Mouse (Mus musculus) small intestine, adult 2 months (tissue): Measurements from ENCODE around the gene Spock3.

Source experiments
- CTCF ChIP-seq: fragments of 200-500 bp; IDR thresholded peaks from 2 replicates; pipeline ENCODE4 v1.5.1; 2012; ENCODE audit warnings: low read depth, mild to moderate bottlenecking, control low read depth, inconsistent platforms, low read length, moderate library complexity, mixed read lengths; ENCODE audit not compliant: insufficient replicate concordance, insufficient read length; ENCODE audit errors: extremely low read depth
- POLR2A ChIP-seq: fragments of 200-500 bp; IDR thresholded peaks from 2 replicates; pipeline ENCODE4 v1.6.1; 2012; ENCODE audit warnings: low read depth, mild to moderate bottlenecking, control low read depth, inconsistent platforms, low read length, moderate library complexity

DNA sequence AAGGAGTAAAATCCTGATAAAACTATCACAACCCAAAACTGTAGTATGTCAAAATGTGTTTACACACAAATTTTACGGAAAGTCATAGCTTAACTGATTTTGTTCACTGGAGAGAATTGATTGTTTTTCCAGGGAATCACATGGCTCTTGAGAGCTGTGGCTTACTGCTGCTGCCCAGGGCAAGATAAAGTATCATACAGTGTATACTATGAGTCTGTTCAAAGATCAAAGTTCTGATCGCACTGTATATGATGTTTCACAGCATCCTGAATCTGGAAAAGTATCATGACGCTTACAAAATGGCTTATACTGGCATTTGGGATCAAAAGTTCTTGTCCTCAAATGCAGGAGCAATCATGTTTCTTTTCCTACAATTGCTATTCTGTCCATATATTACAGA lies 11.8 kb downstream of the Spock3 start:
- no peak for TF ChIP-seq POLR2A
- TF ChIP-seq CTCF, result no peak
